Mouse (Mus musculus) ES-Bruce4 (cell line): ENCODE results near the gene Glrb. TPM values are rescaled to one million over a fixed set of nuclear protein-coding genes. Genes with fewer than 3 reads are reported as not detected.

Experiments
- H3K27ac ChIP-seq: 2 replicates; pipeline ENCODE4 v1.5.1; 2012; ENCODE audit warnings: low read length, inconsistent platforms; ENCODE audit not compliant: insufficient read depth
- H3K27me3 ChIP-seq: 2 replicates; pipeline ENCODE4 v1.6.1; 2012; ENCODE audit warnings: mild to moderate bottlenecking, low read length, inconsistent platforms; ENCODE audit not compliant: control insufficient read depth, poor library complexity, insufficient read depth, severe bottlenecking
- H3K36me3 ChIP-seq: 2 replicates; pipeline ENCODE4 v1.6.1; 2012; ENCODE audit warnings: inconsistent platforms, mild to moderate bottlenecking, low read length, moderate library complexity; ENCODE audit not compliant: control insufficient read depth, poor library complexity, insufficient read depth, severe bottlenecking
- H3K4me1 ChIP-seq: one replicate; pipeline ENCODE4 v1.8.1; 2011; ENCODE audit warnings: low read length; ENCODE audit not compliant: control insufficient read depth, insufficient read depth
- H3K4me3 ChIP-seq: 2 replicates; pipeline ENCODE4 v1.5.1; 2011; ENCODE audit warnings: low read depth, mild to moderate bottlenecking, low read length
- H3K9ac ChIP-seq: 2 replicates; pipeline ENCODE4 v1.6.1; 2012; ENCODE audit warnings: low read depth, mild to moderate bottlenecking, inconsistent platforms; ENCODE audit not compliant: poor library complexity, severe bottlenecking
- H3K9me3 ChIP-seq: replicated peaks from 2 replicates; pipeline ENCODE4 v1.6.1; 2012; ENCODE audit warnings: mild to moderate bottlenecking, low read length, inconsistent platforms; ENCODE audit not compliant: control insufficient read depth, poor library complexity, insufficient read depth, severe bottlenecking
- CTCF ChIP-seq: IDR thresholded peaks from one replicate; pipeline ENCODE4 v1.8.1; 2011; ENCODE audit warnings: low read depth, low read length
- EP300 ChIP-seq: IDR thresholded peaks from 2 replicates; pipeline ENCODE4 v1.6.1; 2011; ENCODE audit warnings: low read depth, low read length; ENCODE audit not compliant: insufficient read depth
- POLR2A ChIP-seq: IDR thresholded peaks from one replicate; pipeline ENCODE4 v1.8.1; 2011; ENCODE audit warnings: low read length; ENCODE audit not compliant: insufficient read depth
- polyA plus RNA-seq: library from polyadenylated mRNA; stranded (reverse); fragments of >200 nt; gene quantifications from 2 replicates; pipeline ENCODE4 v1.2.4, GENCODE M21; 2011; ENCODE audit warnings: low read depth; ENCODE audit not compliant: missing spikeins, insufficient read depth, insufficient read length

Gene Glrb
- 1.2 and 2.0 TPM in 2 replicates for polyA plus RNA-seq

GRCm38 (mm10) chr3:80913111-80913778 lies at the start of gene Glrb:
TSS of gene Glrb (minus strand) at chr3:80913660.
- peak within 1 kb of the TSS; percentile 79 for H3K9ac ChIP-seq
- H3K4me3 ChIP-seq = peak within 1 kb of the TSS; percentile 68
- TF ChIP-seq CTCF = no peak
- TF ChIP-seq EP300 = no peak
- no peak for TF ChIP-seq POLR2A
- H3K27ac ChIP-seq = no peak within 1 kb of the TSS
- H3K36me3 ChIP-seq = no peaks in the 10 kb centered on the region
- H3K4me1 ChIP-seq = no peaks in the 10 kb centered on the region
- H3K27me3 ChIP-seq = peaks cover 3% of the 10 kb centered on the region; the same call in 1 of the 2 replicates
- H3K9me3 ChIP-seq = no peaks in the 10 kb centered on the region

DNA sequence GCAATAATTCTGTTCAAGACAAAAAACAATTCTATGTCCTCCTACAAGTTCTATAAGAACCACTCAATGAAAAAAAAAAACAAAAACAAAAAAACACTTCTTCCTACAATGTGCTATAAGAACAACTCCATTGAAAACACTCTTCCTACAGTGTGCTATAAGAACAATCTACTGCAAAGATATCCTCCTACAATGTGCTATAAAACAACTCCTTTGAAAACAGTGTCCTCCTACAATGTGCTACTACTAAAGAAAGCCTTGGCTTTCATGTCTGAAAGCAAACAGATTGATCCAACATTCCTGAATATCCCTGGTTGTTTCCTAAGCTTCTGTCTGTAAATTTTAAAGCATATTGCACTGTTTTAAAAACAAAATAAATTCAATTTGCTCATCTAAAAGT lies 46.5 kb upstream of the Glrb start:
- no peak overlapping the region for H3K9ac ChIP-seq
- no peaks in the 10 kb centered on the region for H3K27me3 ChIP-seq
- H3K36me3 ChIP-seq = no peaks in the 10 kb centered on the region
- no peaks in the 10 kb centered on the region for H3K4me1 ChIP-seq
- no peak overlapping the region for H3K27ac ChIP-seq
- no peak for TF ChIP-seq EP300
- no peak overlapping the region for H3K4me3 ChIP-seq
- no peaks in the 10 kb centered on the region for H3K9me3 ChIP-seq

DNA sequence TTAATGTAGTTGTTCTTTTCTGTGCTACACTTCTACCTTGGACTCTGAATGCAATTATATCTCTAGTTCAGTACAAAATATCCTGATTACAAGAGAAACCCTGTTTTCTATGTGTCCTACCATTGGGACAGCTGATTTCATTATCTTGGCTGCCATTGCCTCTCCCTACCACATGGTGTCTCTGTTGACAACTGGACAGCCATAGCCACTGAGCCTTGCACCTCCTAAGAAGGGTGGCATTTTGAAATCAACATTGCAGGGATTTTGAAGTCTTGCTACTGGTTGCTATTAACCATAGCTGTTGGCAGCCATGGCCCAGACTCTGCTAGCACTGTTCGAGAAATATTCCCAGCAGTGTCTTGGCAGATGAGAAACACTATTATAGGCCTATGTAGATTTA lies 45.1 kb upstream of the Glrb start:
- Histone ChIP-seq H3K27ac (no peak overlapping the region), H3K9me3 (peaks cover 6% of the 10 kb centered on the region), H3K36me3 (no peaks in the 10 kb centered on the region), H3K4me3 (no peak overlapping the region), H3K4me1 (no peaks in the 10 kb centered on the region), H3K9ac (no peak overlapping the region), H3K27me3 (no peaks in the 10 kb centered on the region)
- TF ChIP-seq POLR2A (no peak), CTCF (peak; percentile 63)

DNA sequence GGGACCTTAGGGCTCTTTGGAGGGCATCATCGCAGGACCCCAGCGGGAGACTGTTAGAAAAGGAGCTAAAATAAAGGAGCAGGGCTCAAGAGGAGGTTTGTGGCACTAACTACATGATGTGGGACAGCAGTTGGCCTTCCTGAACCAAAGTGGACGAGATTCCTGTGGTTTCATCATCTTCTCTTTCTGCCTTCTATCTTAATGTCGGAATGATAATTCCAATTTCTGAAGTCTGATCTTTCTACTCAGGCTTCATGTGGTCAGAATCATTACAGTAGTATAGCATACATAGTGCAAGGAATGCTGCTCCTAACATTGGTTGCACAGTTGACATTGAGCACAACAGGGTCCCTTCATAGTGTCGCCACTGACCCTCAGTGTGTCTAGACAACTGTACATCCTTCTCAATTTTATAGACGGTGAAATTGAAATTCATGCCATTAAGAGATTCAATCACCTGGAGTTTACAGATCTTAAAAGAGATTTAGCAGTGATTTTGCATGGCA lies 372 bp upstream of the Glrb start:
- Histone ChIP-seq H3K4me3 (peak overlapping the region; percentile 53), H3K9ac (peak overlapping the region; percentile 79), H3K4me1 (no peaks in the 10 kb centered on the region), H3K27ac (no peak overlapping the region), H3K36me3 (no peaks in the 10 kb centered on the region), H3K27me3 (peaks cover 3% of the 10 kb centered on the region; the same call in 1 of the 2 replicates), H3K9me3 (no peaks in the 10 kb centered on the region)
- no peak for TF ChIP-seq POLR2A
- TF ChIP-seq CTCF = no peak
- no peak for TF ChIP-seq EP300

- Histone ChIP-seq H3K27ac (no peak overlapping the region), H3K36me3 (no peaks in the 10 kb centered on the region), H3K4me3 (no peak overlapping the region), H3K4me1 (no peaks in the 10 kb centered on the region), H3K9me3 (no peaks in the 10 kb centered on the region; the same call in 1 of the 2 replicates), H3K27me3 (no peaks in the 10 kb centered on the region), H3K9ac (no peak overlapping the region)
- TF ChIP-seq POLR2A (no peak), CTCF (no peak), EP300 (no peak)
Measured at GRCm38 (mm10) chr3:80894745-80895480, 18.5 kb downstream of the Glrb start.

- H3K9ac ChIP-seq = no peak overlapping the region
- H3K27me3 ChIP-seq = no peaks in the 10 kb centered on the region
- no peak overlapping the region for H3K27ac ChIP-seq
- TF ChIP-seq EP300 (no peak), POLR2A (no peak), CTCF (no peak)
- no peaks in the 10 kb centered on the region for H3K4me1 ChIP-seq
- H3K36me3 ChIP-seq = no peaks in the 10 kb centered on the region
- no peak overlapping the region for H3K4me3 ChIP-seq
- no peaks in the 10 kb centered on the region; the same call in 1 of the 2 replicates for H3K9me3 ChIP-seq
Measured at GRCm38 (mm10) chr3:80894328-80894727, 19.1 kb downstream of the Glrb start.
